Mouse (Mus musculus) heart, embryonic 14.5 days (tissue): ENCODE data around the gene Brd3os. TPM values are rescaled to one million over a fixed set of nuclear protein-coding genes. Genes with fewer than 3 reads are reported as not detected.

Source experiments
- ATAC-seq: fragments of 200-750 bp; cut with Nextera tagmentation; 2 replicates; pipeline ENCODE4 v1.8.0; 2017; ENCODE audit warnings: low read depth, moderate TSS enrichment; ENCODE audit not compliant: insufficient number of reproducible peaks, insufficient read depth, low FRiP score
- H3K27ac ChIP-seq, 2 experiments: fragments of 200-500 bp in 1 of 2; fragments of 300-500 bp in 1 of 2; sonication (generic) in 1 of 2; replicated peaks in 1 of 2; 2 replicates each; pipeline ENCODE4 v1.5.1; 2012 to 2014; ENCODE audit warnings: low read depth in 2 of 2, low read length in 2 of 2, control low read depth in 1 of 2, mild to moderate bottlenecking in 1 of 2, mixed read lengths in 1 of 2; ENCODE audit not compliant: control insufficient read depth in 1 of 2, insufficient read depth in 1 of 2
- H3K27me3 ChIP-seq: fragments of 300-500 bp; sonication (generic); 2 replicates; pipeline ENCODE4 v1.6.1; 2014; ENCODE audit warnings: mild to moderate bottlenecking, low read length, control low read depth; ENCODE audit not compliant: control insufficient read depth, insufficient read depth
- H3K36me3 ChIP-seq: fragments of 300-500 bp; sonication (generic); 2 replicates; pipeline ENCODE4 v1.6.1; 2014; ENCODE audit warnings: mild to moderate bottlenecking, control low read depth, low read length, mixed read lengths; ENCODE audit not compliant: control insufficient read depth, insufficient read depth
- H3K4me1 ChIP-seq, 2 experiments: fragments of 200-500 bp in 1 of 2; fragments of 300-500 bp in 1 of 2; sonication (generic) in 1 of 2; 2 replicates each; pipeline ENCODE4 v1.6.1; 2012 to 2014; ENCODE audit warnings: low read length in 2 of 2, control low read depth in 1 of 2, mixed read lengths in 1 of 2; ENCODE audit not compliant: control insufficient read depth in 2 of 2, insufficient read depth in 2 of 2
- H3K4me2 ChIP-seq: fragments of 300-500 bp; sonication (generic); 2 replicates; pipeline ENCODE4 v1.6.1; 2014; ENCODE audit warnings: mild to moderate bottlenecking, low read length
- H3K4me3 ChIP-seq, 2 experiments: fragments of 200-500 bp in 1 of 2; fragments of 300-500 bp in 1 of 2; sonication (generic) in 1 of 2; 2 replicates each; pipeline ENCODE4 v1.5.1; 2012 to 2014; ENCODE audit warnings: low read length in 2 of 2, mild to moderate bottlenecking in 2 of 2, control low read depth in 1 of 2, low read depth in 1 of 2, moderate library complexity in 1 of 2; ENCODE audit not compliant: control insufficient read depth in 1 of 2, insufficient read depth in 1 of 2
- H3K9ac ChIP-seq: fragments of 300-500 bp; sonication (generic); 2 replicates; pipeline ENCODE4 v1.6.1; 2014; ENCODE audit warnings: mild to moderate bottlenecking, low read length
- H3K9me3 ChIP-seq: fragments of 300-500 bp; sonication (generic); 2 replicates; pipeline ENCODE4 v1.6.1; 2016; ENCODE audit warnings: low read length, control low read depth; ENCODE audit not compliant: control insufficient read depth
- WGBS: fragments of 180-500 bp; shearing (Covaris S2); extraction: QIAGEN DNeasy Blood & Tissue Kit; methylation state at CpG from one replicate; pipeline ENCODE4 v1.1.7; 2014; 5-methylcytosine and 5-hydroxymethylcytosine counted together
- polyA plus RNA-seq: library from polyadenylated mRNA; unstranded; fragments of >200 nt; fragmentation: Nextera tagmentation; extraction: Ambion mirVana; gene quantifications from 2 replicates; pipeline ENCODE4 v1.2.1, GENCODE M21; 2014

Brd3os gene
- polyA plus RNA-seq, 1 experiment from 2014 or later, result 4.6 TPM

DNA sequence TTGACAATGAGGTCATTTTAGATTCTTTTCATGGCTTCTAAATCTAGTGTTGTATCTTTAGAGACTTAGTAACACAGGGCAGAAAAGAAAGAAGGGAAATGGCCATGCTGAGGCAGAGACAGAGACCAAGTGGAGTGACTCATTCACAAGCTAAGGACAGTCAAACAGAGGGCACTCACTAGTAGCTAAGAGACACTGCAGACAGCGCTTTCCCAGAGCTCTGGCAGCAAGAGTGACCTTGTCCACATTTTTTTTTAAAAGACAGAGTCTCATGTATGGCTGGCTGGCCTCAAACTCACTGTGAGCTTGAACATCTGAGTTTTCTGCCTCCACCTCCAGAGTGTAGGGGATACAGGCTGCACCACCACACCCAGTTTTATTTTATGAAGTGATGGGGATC is 4.2 kb upstream of the Brd3os start:
- no peak for ATAC-seq
- Histone ChIP-seq H3K4me3 (no peak overlapping the region), H3K9me3 (no peaks in the 10 kb centered on the region), H3K27ac (no peak overlapping the region), H3K4me2 (no peak overlapping the region), H3K36me3 (no peaks in the 10 kb centered on the region), H3K4me1 (peaks cover 8 to 11% of the 10 kb centered on the region in 2 experiments), H3K9ac (no peak overlapping the region), H3K27me3 (no peaks in the 10 kb centered on the region)
- WGBS, result 27% methylated on average over 1 of the region's 1 CpGs

DNA sequence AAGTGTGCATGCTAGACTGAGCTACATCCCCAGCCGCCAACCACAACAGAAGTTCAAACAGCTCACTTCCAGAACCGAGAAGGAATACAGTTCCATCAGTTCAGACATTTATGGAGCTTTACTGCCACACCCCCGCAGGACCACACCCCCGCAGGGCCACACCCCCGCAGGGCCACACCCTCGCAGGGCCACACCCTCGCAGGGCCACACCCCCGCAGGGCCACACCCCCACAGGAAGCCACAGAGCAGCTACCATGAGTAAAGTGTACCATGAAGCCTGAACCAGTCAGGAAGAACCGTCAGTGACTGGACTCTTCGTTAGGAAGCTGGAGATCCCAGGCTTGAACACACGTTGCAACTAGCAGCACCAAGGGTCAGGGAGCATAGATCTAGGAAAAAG is 3.8 kb upstream of the Brd3os start:
- H3K9ac ChIP-seq, result no peak overlapping the region
- no peaks in the 10 kb centered on the region for H3K36me3 ChIP-seq
- H3K4me2 ChIP-seq, result no peak overlapping the region
- H3K4me3 ChIP-seq, result no peak overlapping the region
- no peak for ATAC-seq
- no peaks in the 10 kb centered on the region for H3K27me3 ChIP-seq
- no peak overlapping the region for H3K27ac ChIP-seq
- no peaks in the 10 kb centered on the region for H3K9me3 ChIP-seq
- WGBS, result 15% methylated on average over 11 of the region's 11 CpGs
- peaks cover 11 to 15% of the 10 kb centered on the region in 2 experiments for H3K4me1 ChIP-seq

DNA sequence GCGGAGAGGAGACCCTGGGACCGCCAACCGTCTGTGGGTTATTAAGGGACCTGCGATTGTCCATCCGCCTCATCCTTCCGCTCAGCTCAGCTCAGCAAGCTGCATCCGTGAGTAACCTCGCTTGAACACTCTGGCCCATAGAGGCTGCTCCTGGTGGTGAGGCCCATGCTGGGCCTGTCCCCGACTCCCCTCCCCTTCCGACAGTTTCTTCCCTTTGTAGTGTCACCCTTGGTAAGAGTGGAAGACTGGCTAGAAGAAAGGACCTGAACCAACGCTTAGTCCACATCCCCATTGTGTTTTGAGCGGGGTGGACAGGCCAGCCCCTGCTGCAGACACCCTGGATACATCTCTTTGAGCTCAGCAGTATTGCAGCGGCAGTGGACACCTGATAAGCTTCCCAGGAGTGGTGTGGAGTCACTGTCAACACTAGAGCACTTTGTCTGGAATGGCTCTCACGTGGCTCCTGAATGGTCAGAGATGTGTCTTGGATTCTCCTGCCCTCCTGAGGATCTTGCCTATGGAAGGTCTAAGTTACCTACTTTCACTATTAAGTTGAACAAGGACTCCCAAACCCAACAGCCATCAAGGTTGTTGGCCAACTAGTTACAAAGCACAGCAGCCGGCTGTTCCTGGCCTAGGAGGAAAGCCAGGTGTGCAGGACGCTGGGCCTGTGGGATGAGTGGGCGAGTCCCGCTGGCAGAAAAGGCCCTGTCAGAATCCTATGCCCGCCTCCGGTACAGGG is 755 bp downstream of the Brd3os start:
- peak; percentile 36 for ATAC-seq
- Histone ChIP-seq H3K4me3 (peak overlapping the region; percentile 54 to 59), H3K9ac (peak overlapping the region; percentile 73), H3K4me1 (peaks cover 11 to 12% of the 10 kb centered on the region in 2 experiments), H3K27me3 (no peaks in the 10 kb centered on the region), H3K36me3 (peaks cover 38% of the 10 kb centered on the region), H3K9me3 (no peaks in the 10 kb centered on the region), H3K4me2 (peak overlapping the region; percentile 80), H3K27ac (peak overlapping the region; percentile 22 to 41; a peak in 3 of 4 replicates)
- 25% methylated on average over 20 of the region's 20 CpGs for WGBS

DNA sequence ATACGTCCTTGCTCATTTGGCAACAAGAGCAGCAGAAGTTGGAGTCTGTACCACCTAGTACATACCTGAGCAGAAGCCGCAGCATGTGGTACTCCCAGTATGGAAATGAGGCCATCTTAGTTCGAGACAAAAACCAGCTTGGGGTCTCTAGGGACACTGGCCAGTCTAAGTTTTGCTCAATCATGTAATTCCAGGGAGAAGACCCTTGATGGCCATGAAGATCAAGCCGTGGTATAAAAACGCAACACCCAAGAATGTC is 1.3 kb downstream of the Brd3os start:
- Histone ChIP-seq H3K36me3 (peaks cover 43% of the 10 kb centered on the region), H3K4me1 (peaks cover 6 to 12% of the 10 kb centered on the region in 2 experiments), H3K4me3 (no peak overlapping the region), H3K27ac (no peak overlapping the region), H3K9me3 (no peaks in the 10 kb centered on the region), H3K9ac (no peak overlapping the region), H3K27me3 (no peaks in the 10 kb centered on the region), H3K4me2 (peak overlapping the region; percentile 80; the same call in 1 of the 2 replicates)
- 72% methylated on average over 5 of the region's 5 CpGs for WGBS
- no peak for ATAC-seq

DNA sequence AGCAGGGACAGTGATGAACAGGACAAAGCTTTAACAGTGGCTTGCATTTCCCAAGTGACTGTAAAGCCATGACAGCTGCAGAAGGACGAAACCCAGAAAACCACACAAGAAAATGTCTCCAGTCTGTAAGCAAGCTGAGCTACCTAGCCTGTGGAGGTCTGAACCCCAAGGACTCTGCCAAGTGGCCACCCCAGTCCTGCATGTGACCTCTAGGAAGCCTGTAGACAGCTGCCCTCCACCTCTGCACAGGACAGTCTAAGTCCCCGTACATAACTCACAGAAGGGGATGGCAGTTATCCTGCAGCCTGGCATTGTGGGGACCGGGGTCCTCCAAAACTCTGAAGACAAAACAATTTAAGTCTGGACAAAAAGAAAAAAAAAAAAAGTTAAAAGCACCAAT is 3.8 kb downstream of the Brd3os start:
- Histone ChIP-seq H3K9me3 (no peaks in the 10 kb centered on the region), H3K27me3 (no peaks in the 10 kb centered on the region), H3K4me1 (peaks cover 6 to 12% of the 10 kb centered on the region in 2 experiments), H3K27ac (no peak overlapping the region), H3K9ac (no peak overlapping the region), H3K4me2 (no peak overlapping the region), H3K36me3 (peaks cover 68% of the 10 kb centered on the region), H3K4me3 (no peak overlapping the region)
- no peak for ATAC-seq
- 90% methylated on average over 3 of the region's 3 CpGs for WGBS

DNA sequence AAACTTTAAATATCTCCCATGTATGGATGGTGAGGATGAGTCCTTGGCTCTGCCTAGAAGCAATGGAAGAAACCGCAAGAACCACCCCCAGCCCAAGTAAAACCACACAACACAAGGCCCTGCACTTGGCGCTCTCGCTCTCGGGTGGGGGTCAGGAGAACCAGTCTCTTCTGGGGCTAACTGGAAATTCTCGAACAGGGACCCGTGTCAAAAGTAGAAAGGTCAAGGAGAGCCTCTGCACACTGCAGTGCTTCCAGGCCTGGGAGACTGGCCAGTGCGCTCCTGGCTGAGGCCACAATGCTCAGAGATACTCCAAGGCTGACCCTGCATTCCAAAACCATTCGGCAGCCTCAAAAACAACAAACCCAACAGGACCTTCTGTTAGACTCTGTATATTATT is 4.7 kb downstream of the Brd3os start:
- 89% methylated on average over 8 of the region's 8 CpGs for WGBS
- no peaks in the 10 kb centered on the region for H3K27me3 ChIP-seq
- H3K4me2 ChIP-seq, result no peak overlapping the region
- H3K4me3 ChIP-seq, result no peak overlapping the region
- ATAC-seq, result no peak
- H3K9me3 ChIP-seq, result no peaks in the 10 kb centered on the region
- H3K27ac ChIP-seq, result no peak overlapping the region
- peaks cover 77% of the 10 kb centered on the region for H3K36me3 ChIP-seq
- no peak overlapping the region for H3K9ac ChIP-seq
- H3K4me1 ChIP-seq, result peaks cover 6 to 9% of the 10 kb centered on the region in 2 experiments

DNA sequence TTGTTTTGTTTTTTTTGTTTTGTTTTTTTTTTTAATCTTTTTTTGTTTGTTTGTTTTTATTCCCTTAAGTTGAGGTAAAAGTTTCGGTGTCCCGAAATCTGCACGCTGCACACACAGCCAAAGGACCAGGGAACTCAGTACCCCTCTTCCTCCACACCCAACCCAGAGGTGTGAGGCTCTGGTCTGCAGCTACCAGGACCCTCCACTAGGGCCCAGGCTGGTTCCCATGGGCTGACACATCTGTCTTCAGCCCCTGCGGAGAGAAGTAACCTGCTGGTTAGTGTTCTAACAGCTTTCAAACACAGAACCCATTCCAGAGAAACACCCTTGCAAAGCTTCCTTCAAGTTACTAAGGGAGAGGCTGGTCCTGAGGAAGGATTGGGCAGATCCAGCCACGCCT is 5.7 kb downstream of the Brd3os start:
- H3K27me3 ChIP-seq, result no peaks in the 10 kb centered on the region
- no peak overlapping the region for H3K4me2 ChIP-seq
- H3K9ac ChIP-seq, result no peak overlapping the region
- H3K9me3 ChIP-seq, result no peaks in the 10 kb centered on the region
- ATAC-seq, result no peak
- no peak overlapping the region for H3K27ac ChIP-seq
- WGBS, result 82% methylated on average over 5 of the region's 5 CpGs
- no peak overlapping the region for H3K4me3 ChIP-seq
- H3K4me1 ChIP-seq, result peaks cover 4 to 6% of the 10 kb centered on the region in 2 experiments
- peaks cover 87% of the 10 kb centered on the region for H3K36me3 ChIP-seq

DNA sequence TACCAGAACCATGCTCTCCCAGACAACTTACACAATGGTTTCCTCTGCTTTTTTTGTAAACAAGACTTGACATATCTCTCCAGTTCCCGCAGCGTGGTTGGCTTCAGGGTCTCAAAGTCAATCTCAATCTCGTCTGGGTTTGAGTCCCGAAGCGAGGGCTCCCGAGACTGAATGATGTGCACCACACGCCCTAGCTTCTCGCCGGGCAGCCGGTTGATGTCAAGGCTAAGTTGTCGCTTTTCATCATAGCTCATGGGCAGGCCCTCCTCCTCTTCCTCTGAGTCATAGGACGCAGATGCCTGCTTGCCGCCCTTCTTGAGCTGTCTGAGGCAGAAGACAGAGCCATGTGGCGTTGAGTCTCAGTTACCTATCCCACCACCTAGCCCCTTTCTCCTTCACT is 8.1 kb downstream of the Brd3os start:
- Histone ChIP-seq H3K4me1 (no peaks in the 10 kb centered on the region), H3K4me3 (no peak overlapping the region), H3K27ac (no peak overlapping the region), H3K36me3 (peaks cover 100% of the 10 kb centered on the region), H3K9ac (no peak overlapping the region), H3K4me2 (no peak overlapping the region), H3K27me3 (no peaks in the 10 kb centered on the region), H3K9me3 (no peaks in the 10 kb centered on the region)
- ATAC-seq, result no peak
- 76% methylated on average over 14 of the region's 14 CpGs for WGBS
